Mouse (Mus musculus): ENCODE measurements at regions not wholly inside any gene's neighbourhood (a gene's known extent, or its start where the extent isn't known, plus 50 kb on each side); places are given as distances from the start of the nearest gene placed in this dataset.
A peak's percentile ranks its signal among the peaks of the same experiment; 100 is the strongest.

GRCm38 (mm10) chr8:50387189-50387588 lies 1543.4 kb upstream of the Tenm3 start:
- Histone ChIP-seq H3K27ac (no peak overlapping the region), H3K4me3 (no peak overlapping the region), H3K9me3 (no peaks in the 10 kb centered on the region), H3K4me1 (replicated peaks) (peaks cover 13% of the 10 kb centered on the region; the same call in 1 of the 2 replicates), H3K36me3 (no peaks in the 10 kb centered on the region), H3K27me3 (ENCODE audit: insufficient read depth, poor library complexity, severe bottlenecking) (no peaks in the 10 kb centered on the region)
- WGBS: 56% methylated on average over 7 of the region's 7 CpGs
- no peak for DNase-seq (ENCODE audit: low spot score)

- Histone ChIP-seq H3K4me3 (no peak overlapping the region), H3K36me3 (no peaks in the 10 kb centered on the region), H3K27ac (no peak overlapping the region), H3K4me1 (replicated peaks) (0 out of 2 replicates have a peak, but pooled peaks cover 12% of the 10 kb centered on the region), H3K27me3 (ENCODE audit: insufficient read depth, poor library complexity, severe bottlenecking) (no peaks in the 10 kb centered on the region), H3K9me3 (no peaks in the 10 kb centered on the region)
- 86% methylated on average over 2 of the region's 2 CpGs for WGBS
- DNase-seq (ENCODE audit: low spot score): no peak
Observed at GRCm38 (mm10) chr8:50383697-50384096, 1539.9 kb upstream of the Tenm3 start.

GRCm38 (mm10) chr8:50379745-50380144 lies 1536.0 kb upstream of the Tenm3 start:
- Histone ChIP-seq H3K4me3 (no peak overlapping the region), H3K9me3 (no peaks in the 10 kb centered on the region), H3K27me3 (ENCODE audit: insufficient read depth, poor library complexity, severe bottlenecking) (no peaks in the 10 kb centered on the region), H3K27ac (no peak overlapping the region), H3K4me1 (replicated peaks) (no peaks in the 10 kb centered on the region), H3K36me3 (no peaks in the 10 kb centered on the region)
- WGBS: 85% methylated on average over 4 of the region's 4 CpGs
- DNase-seq (ENCODE audit: low spot score): no peak

- no peaks in the 10 kb centered on the region for H3K4me1 ChIP-seq (replicated peaks)
- no peaks in the 10 kb centered on the region for H3K36me3 ChIP-seq
- no peak overlapping the region for H3K27ac ChIP-seq
- WGBS: 91% methylated on average over 2 of the region's 2 CpGs
- H3K9me3 ChIP-seq: no peaks in the 10 kb centered on the region
- no peaks in the 10 kb centered on the region for H3K27me3 ChIP-seq (ENCODE audit: insufficient read depth, poor library complexity, severe bottlenecking)
- H3K4me3 ChIP-seq: no peak overlapping the region
- DNase-seq (ENCODE audit: low spot score): no peak
Observed at GRCm38 (mm10) chr8:50373790-50374189, 1530.0 kb upstream of the Tenm3 start.

GRCm38 (mm10) chr8:50326485-50326884 lies 1482.7 kb upstream of the Tenm3 start:
- Histone ChIP-seq H3K27me3 (ENCODE audit: insufficient read depth, poor library complexity, severe bottlenecking) (no peaks in the 10 kb centered on the region), H3K27ac (no peak overlapping the region), H3K4me3 (no peak overlapping the region), H3K36me3 (no peaks in the 10 kb centered on the region), H3K9me3 (no peaks in the 10 kb centered on the region), H3K4me1 (replicated peaks) (no peaks in the 10 kb centered on the region)
- 85% methylated on average over 3 of the region's 3 CpGs for WGBS
- no peak for DNase-seq (ENCODE audit: low spot score)

GRCm38 (mm10) chr8:50321356-50321963 lies 1477.7 kb upstream of the Tenm3 start:
- no peak overlapping the region for H3K27ac ChIP-seq
- no peak overlapping the region for H3K4me3 ChIP-seq
- WGBS: 47% methylated on average over 7 of the region's 7 CpGs
- DNase-seq (ENCODE audit: low spot score): no peak
- no peaks in the 10 kb centered on the region for H3K9me3 ChIP-seq
- H3K27me3 ChIP-seq (ENCODE audit: insufficient read depth, poor library complexity, severe bottlenecking): no peaks in the 10 kb centered on the region
- H3K36me3 ChIP-seq: no peaks in the 10 kb centered on the region
- H3K4me1 ChIP-seq (replicated peaks): no peaks in the 10 kb centered on the region

GRCm38 (mm10) chr8:50316641-50317040 lies 1472.9 kb upstream of the Tenm3 start:
- no peak overlapping the region for H3K4me3 ChIP-seq
- H3K27ac ChIP-seq: no peak overlapping the region
- no peaks in the 10 kb centered on the region for H3K36me3 ChIP-seq
- H3K9me3 ChIP-seq: no peaks in the 10 kb centered on the region
- DNase-seq (ENCODE audit: low spot score): no peak
- no peaks in the 10 kb centered on the region for H3K27me3 ChIP-seq (ENCODE audit: insufficient read depth, poor library complexity, severe bottlenecking)
- H3K4me1 ChIP-seq (replicated peaks): no peaks in the 10 kb centered on the region
- 79% methylated on average over 1 of the region's 1 CpGs for WGBS

- Histone ChIP-seq H3K36me3 (no peaks in the 10 kb centered on the region), H3K9me3 (no peaks in the 10 kb centered on the region), H3K27me3 (ENCODE audit: insufficient read depth, poor library complexity, severe bottlenecking) (no peaks in the 10 kb centered on the region), H3K27ac (no peak overlapping the region), H3K4me3 (no peak overlapping the region), H3K4me1 (replicated peaks) (no peaks in the 10 kb centered on the region)
- 66% methylated on average over 3 of the region's 3 CpGs for WGBS
- no peak for DNase-seq (ENCODE audit: low spot score)
Observed at GRCm38 (mm10) chr8:50310308-50310707, 1466.6 kb upstream of the Tenm3 start.

- Histone ChIP-seq H3K27ac (no peak overlapping the region), H3K27me3 (ENCODE audit: insufficient read depth, poor library complexity, severe bottlenecking) (no peaks in the 10 kb centered on the region), H3K9me3 (no peaks in the 10 kb centered on the region), H3K4me3 (no peak overlapping the region), H3K36me3 (no peaks in the 10 kb centered on the region), H3K4me1 (replicated peaks) (no peaks in the 10 kb centered on the region)
- WGBS: 80% methylated on average over 6 of the region's 6 CpGs
- no peak for DNase-seq (ENCODE audit: low spot score)
Observed at GRCm38 (mm10) chr8:50300316-50300715, 1456.6 kb upstream of the Tenm3 start.

- Histone ChIP-seq H3K27me3 (ENCODE audit: insufficient read depth, poor library complexity, severe bottlenecking) (no peaks in the 10 kb centered on the region), H3K27ac (no peak overlapping the region), H3K9me3 (no peaks in the 10 kb centered on the region), H3K4me3 (no peak overlapping the region), H3K4me1 (replicated peaks) (no peaks in the 10 kb centered on the region), H3K36me3 (no peaks in the 10 kb centered on the region)
- peak; percentile 28 for DNase-seq (ENCODE audit: low spot score)
- WGBS: 12% methylated on average over 4 of the region's 4 CpGs
Observed at GRCm38 (mm10) chr8:50293501-50293900, 1449.8 kb upstream of the Tenm3 start.

GRCm38 (mm10) chr8:50292158-50292557 lies 1448.4 kb upstream of the Tenm3 start:
- Histone ChIP-seq H3K36me3 (no peaks in the 10 kb centered on the region), H3K4me3 (no peak overlapping the region), H3K27ac (no peak overlapping the region), H3K9me3 (no peaks in the 10 kb centered on the region), H3K27me3 (ENCODE audit: insufficient read depth, poor library complexity, severe bottlenecking) (no peaks in the 10 kb centered on the region), H3K4me1 (replicated peaks) (no peaks in the 10 kb centered on the region)
- 41% methylated on average over 7 of the region's 7 CpGs for WGBS
- peak; percentile 50 for DNase-seq (ENCODE audit: low spot score)

- DNase-seq (ENCODE audit: low spot score): no peak
- WGBS: 79% methylated on average over 1 of the region's 1 CpGs
- no peaks in the 10 kb centered on the region for H3K36me3 ChIP-seq
- H3K4me3 ChIP-seq: no peak overlapping the region
- no peaks in the 10 kb centered on the region for H3K27me3 ChIP-seq (ENCODE audit: insufficient read depth, poor library complexity, severe bottlenecking)
- H3K9me3 ChIP-seq: no peaks in the 10 kb centered on the region
- H3K27ac ChIP-seq: no peak overlapping the region
- no peaks in the 10 kb centered on the region for H3K4me1 ChIP-seq (replicated peaks)
Observed at GRCm38 (mm10) chr8:50276346-50276745, 1432.6 kb upstream of the Tenm3 start.

GRCm38 (mm10) chr8:50264757-50265156 lies 1421.0 kb upstream of the Tenm3 start:
- no peaks in the 10 kb centered on the region for H3K4me1 ChIP-seq (replicated peaks)
- H3K9me3 ChIP-seq: no peaks in the 10 kb centered on the region
- no peak for DNase-seq (ENCODE audit: low spot score)
- H3K36me3 ChIP-seq: no peaks in the 10 kb centered on the region
- WGBS: 64% methylated on average over 4 of the region's 4 CpGs
- no peaks in the 10 kb centered on the region for H3K27me3 ChIP-seq (ENCODE audit: insufficient read depth, poor library complexity, severe bottlenecking)
- no peak overlapping the region for H3K4me3 ChIP-seq
- no peak overlapping the region for H3K27ac ChIP-seq
